Mouse (Mus musculus) retina, embryonic 14.5 days (tissue): Measurements from ENCODE around the gene Gm10073.
"Not testable (repeated sequence)": the region's sequence is repeated elsewhere in the genome, so short reads cannot be mapped to it uniquely, and the experiment has no call there.

ENCODE experiments used
- DNase-seq: peaks from one replicate; pipeline ENCODE4 v3.0.0-alpha.2; 2015; ENCODE audit warnings: low spot score

The Gm10073 gene

GRCm38 (mm10) chr8:106573168-106573567 lies at the start of gene Gm10073:
Gm10073 (minus strand) TSS chr8:106573461.
- not testable (repeated sequence) for DNase-seq

- no peak for DNase-seq
Observed at GRCm38 (mm10) chr8:106623016-106623415, 49.8 kb upstream of the Gm10073 start.

- no peak for DNase-seq
Observed at GRCm38 (mm10) chr8:106620488-106620887, 47.2 kb upstream of the Gm10073 start.

DNA sequence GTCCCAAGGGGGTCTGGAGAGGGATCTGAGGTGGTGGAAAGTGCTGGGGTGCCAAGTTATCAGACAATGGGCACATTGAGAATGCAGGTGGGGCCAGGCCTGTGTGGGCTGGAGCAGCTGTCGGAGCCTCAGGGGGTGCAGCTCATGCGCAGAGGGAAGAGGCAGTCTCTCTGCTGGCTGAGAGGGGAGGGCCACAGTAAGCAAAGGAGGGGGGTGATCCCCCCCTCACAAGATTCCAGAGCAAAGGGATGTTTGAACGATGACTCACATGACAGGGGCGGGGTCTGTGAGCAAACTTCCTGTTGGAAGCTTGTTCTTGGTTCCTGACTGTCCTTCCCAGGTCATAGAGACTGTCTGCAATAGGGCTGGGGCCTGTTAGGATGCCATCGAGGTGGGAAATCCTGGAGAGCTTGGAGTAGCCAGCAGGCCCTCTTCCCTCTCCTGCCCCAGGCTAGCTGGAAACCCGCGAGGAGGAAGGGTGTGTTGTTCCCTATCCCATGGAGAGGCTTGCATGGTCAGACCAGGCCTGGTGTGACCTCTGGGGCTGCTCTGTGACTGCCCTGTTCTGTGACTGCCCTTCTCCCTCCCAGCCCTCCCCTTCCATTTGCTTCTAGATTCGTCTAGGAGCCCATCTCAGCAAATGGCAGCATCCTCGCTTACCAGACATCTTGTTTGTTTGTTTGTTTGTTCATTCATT lies 46.4 kb upstream of the Gm10073 start:
- DNase-seq, result no peak

- no peak for DNase-seq
Observed at GRCm38 (mm10) chr8:106618324-106618723, 45.1 kb upstream of the Gm10073 start.

- no peak for DNase-seq
Observed at GRCm38 (mm10) chr8:106617865-106618264, 44.6 kb upstream of the Gm10073 start.

- DNase-seq, result no peak
Observed at GRCm38 (mm10) chr8:106617196-106617595, 43.9 kb upstream of the Gm10073 start.

GRCm38 (mm10) chr8:106616679-106617078 lies 43.4 kb upstream of the Gm10073 start:
- DNase-seq, result no peak

DNA sequence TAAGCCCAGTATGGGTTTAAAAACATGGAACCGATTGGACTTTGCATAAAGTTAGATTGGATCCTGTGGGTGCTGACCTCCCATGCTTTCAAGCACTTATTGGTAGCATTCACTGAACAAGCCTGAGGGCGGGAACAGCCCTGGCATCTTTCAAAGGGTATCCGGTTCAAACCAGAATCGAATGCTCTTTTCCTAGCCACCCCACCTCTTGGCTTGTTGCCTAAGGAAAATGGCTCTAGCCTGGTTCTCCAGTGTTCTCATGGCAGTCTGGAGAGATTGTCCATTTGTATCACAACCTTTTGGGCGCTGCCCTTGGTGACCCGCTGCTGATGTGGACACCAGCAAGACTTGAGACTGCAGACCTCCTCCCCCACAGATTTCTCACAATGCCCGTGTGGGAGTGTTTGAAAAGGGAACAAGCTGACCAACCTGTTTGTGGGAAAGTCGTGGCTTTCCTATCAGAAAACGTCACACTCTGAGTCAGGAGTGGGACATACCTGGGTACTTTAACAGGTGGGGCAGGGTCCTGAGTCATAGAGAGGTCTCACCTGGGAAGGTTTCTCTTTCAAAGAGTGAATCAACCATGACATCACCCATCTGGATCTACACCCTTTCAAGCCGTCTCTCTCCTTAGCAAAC lies 42.5 kb upstream of the Gm10073 start:
- no peak for DNase-seq

DNA sequence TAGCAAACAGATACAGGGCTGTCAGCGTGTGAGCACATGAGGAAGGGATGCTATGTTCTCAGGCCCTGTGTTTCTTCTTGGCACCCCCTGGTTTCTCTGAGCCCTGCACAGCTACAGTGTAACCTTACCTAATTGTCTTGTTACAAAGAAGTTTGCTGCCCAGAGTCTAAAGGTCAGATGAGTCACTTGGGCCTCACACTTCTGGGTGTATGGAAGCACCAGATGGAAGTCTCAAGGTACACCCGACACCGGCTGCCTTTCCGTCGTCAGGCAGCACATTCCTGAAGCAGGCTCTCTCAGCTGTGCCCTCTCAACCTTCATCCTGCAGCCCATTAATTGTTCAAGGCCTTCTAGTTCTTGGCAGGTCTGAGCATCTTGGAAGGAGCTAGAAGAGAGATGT lies 41.4 kb upstream of the Gm10073 start:
- DNase-seq, result no peak

DNA sequence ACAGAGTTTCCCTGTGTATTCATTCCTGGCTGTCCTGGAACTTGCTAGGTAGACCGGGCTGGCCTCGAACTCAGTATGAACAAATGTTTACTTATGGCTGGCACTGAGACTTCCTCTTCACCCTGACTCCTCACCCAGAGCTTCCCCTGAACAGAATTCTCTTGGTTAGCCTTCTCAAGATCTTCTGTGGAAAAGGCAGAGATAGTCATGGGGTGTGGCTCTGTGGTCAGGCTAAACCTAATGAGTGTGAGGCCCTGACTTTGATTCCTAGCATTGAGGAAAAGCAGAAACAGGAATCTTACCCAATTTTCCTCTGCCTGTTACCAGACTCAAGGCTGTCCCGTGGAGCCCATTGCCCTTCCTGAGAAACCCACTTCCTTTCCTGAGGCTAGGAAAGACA lies 38.8 kb upstream of the Gm10073 start:
- no peak for DNase-seq

DNA sequence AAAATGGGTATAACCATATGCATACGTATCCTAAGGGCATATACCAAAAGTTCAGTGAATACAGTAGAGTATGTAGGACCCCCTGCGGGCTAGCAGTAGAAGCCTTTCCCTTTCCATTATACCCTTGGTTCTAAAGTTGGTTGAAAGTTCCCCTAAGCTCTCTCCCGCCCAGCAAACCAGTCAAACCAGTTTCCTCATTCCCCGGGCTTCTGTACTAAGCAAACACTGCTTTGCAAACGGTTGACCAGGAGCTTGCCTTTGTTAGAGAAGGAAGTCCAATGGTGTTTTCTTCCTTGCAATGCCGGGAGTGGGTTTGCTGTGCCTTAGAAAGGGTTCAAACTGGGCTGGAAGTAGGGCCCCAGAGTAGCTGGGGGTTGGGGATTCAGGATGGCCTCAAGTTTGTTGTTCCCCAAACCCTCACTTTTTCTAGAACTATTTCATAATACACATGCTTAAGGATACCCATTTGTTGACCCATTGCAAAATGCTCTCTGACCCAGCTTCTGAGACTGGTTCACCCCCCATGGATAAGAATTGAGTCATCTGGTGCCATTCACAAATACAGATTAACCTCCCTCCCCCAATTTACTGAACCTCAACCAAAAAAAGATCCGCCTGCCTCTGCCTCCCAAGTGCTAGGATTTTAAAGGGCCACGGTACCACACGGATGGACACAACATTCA lies 37.8 kb upstream of the Gm10073 start:
- DNase-seq, result no peak

GRCm38 (mm10) chr8:106609076-106609903 lies 36.0 kb upstream of the Gm10073 start:
- no peak for DNase-seq

- DNase-seq, result no peak
Observed at GRCm38 (mm10) chr8:106608425-106608824, 35.2 kb upstream of the Gm10073 start.

GRCm38 (mm10) chr8:106607783-106608182 lies 34.5 kb upstream of the Gm10073 start:
- not testable (repeated sequence) for DNase-seq

GRCm38 (mm10) chr8:106606601-106607145 lies 33.4 kb upstream of the Gm10073 start:
- DNase-seq, result no peak

GRCm38 (mm10) chr8:106606121-106606520 lies 32.9 kb upstream of the Gm10073 start:
- DNase-seq, result no peak

DNA sequence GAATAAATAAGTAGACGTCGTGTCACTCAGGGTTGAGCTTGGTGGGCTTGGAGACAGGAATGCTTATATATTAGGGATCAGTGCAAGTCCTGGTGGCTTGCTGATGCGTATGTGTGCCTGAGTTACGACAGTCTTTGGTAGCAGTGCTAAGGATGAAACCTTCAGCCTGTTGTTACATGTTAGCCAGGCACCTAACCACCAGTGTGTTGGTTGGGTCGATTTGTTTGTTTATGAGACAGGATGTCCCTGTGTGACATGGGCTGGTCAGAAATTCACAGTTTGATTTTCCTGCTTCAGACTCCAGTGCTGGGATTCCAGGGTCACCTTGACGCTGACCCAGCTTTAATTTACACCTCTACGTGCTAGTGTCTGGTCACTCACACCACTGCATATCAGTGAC lies 32.4 kb upstream of the Gm10073 start:
- no peak for DNase-seq

DNA sequence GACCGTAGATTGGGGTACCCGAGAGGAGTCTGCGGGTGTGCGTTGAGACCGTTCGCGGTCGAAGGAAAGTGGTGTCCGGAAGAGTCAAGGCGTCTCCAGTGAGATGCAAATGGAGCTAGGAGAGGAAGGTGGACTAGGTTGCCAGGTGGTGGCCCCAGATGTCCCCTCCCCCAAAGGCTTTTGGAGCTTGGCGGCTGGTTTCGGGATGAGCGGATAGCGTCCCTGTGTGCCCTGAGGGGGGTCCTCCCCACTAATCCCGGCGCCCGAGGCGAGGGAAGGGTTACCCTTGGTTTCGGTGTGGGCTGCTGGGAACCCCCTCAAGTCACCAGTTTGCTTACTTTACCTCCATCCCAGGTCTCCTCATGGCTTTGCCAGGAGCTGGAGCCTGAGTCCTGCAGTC lies 30.7 kb upstream of the Gm10073 start:
- no peak for DNase-seq

- DNase-seq, result peak; percentile 44
Observed at GRCm38 (mm10) chr8:106603131-106603819, 30.0 kb upstream of the Gm10073 start, which contains the start of gene Cdh1. Cdh1 (plus strand) TSS chr8:106603351.

DNA sequence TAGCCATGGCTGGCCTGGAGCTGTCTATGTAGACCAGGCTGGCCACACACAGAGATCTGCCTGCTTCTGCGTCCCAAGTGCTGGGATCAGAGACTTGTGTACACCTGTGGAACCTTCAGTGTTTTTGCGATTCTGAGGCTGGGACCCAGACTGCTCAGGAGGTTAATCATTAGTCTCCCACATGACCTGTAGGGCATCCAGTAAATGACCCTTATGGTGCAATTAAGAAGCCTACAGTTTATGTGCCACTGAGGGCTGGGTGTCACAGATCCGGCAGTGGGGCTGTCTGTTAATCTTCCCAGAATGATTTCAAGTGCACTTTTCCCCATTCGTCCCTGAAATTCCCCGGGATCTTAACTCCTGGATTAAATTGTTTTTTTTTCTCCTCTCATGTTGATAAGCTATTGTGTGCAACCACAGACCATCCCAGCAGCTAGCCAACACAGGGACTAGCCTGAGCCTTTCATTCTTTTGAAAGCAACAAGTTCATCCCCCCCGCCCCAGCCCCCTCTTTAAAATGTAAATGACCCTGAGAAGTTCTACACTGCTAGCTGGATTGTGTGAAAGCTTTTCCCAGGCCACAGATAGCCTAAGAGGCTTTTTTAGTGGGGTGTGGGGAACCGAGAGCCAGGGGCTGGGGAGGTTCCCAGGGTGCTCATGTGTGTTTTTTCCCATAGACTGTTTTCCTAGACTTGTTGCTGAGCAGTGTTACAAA lies 26.2 kb upstream of the Gm10073 start:
- no peak for DNase-seq
